Mouse (Mus musculus) lung, adult 2 months (tissue): ENCODE results near the gene Abca2.

Source experiments
- CTCF ChIP-seq: fragments of 200-500 bp; IDR thresholded peaks from 2 replicates; pipeline ENCODE4 v1.5.1; 2011; ENCODE audit warnings: mild to moderate bottlenecking, low read length, control low read depth; ENCODE audit not compliant: insufficient read depth
- POLR2A ChIP-seq: fragments of 200-500 bp; IDR thresholded peaks from 2 replicates; pipeline ENCODE4 v1.6.1; 2011; ENCODE audit warnings: low read depth, mild to moderate bottlenecking, control low read depth, low read length, borderline replicate concordance; ENCODE audit errors: extremely low read depth

DNA sequence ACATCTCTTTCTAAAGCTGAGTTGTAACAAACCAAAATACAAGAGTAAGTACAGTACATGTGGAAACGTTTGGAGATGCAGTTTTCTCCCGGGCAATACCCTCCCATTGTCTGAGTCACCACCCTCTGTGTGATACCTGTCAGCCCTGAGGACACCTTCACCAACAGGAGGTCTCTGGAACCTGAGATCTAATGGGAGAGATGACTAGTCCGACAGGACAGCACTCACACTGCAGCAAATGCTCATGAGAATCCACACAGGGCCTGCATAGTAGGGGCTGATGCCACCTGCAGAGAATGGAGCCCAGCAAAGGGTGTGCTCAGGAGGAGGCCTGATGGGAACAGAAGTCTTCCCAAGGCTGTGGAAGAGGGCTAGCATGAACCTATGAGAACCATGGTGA is 32.9 kb downstream of the Abca2 start:
- TF ChIP-seq CTCF (no peak), POLR2A (peak; percentile 31; the same call in 1 of the 2 replicates)
